Mouse (Mus musculus) urinary bladder, adult 2 months (tissue): ENCODE data around the gene Tmcc3. TPM values are rescaled to one million over a fixed set of nuclear protein-coding genes. Genes with fewer than 3 reads are reported as not detected.
"Not testable (repeated sequence)": the region's sequence is repeated elsewhere in the genome, so short reads cannot be mapped to it uniquely, and the experiment has no call there.

Experiments used
- DNase-seq: peaks from one replicate; pipeline ENCODE4 v3.0.0; 2022; ENCODE audit warnings: low spot score
- polyA plus RNA-seq: library from polyadenylated mRNA; depleted of rRNA; stranded (reverse); fragments of >200 nt; gene quantifications from 2 replicates; pipeline ENCODE4 v1.2.3, GENCODE M21; 2012

The Tmcc3 gene
- polyA plus RNA-seq, 1 experiment, result 18.3 TPM

- peak; percentile 81 for DNase-seq
Observed at GRCm38 (mm10) chr10:94514506-94515178, 202.9 kb downstream of the Tmcc3 start.

- peak; percentile 66 for DNase-seq
Observed at GRCm38 (mm10) chr10:94515179-94515545, 203.4 kb downstream of the Tmcc3 start.

GRCm38 (mm10) chr10:94515583-94515982 lies 203.8 kb downstream of the Tmcc3 start:
- no peak for DNase-seq

GRCm38 (mm10) chr10:94519887-94520286 lies 208.1 kb downstream of the Tmcc3 start:
- DNase-seq, result no peak

- no peak for DNase-seq
Observed at GRCm38 (mm10) chr10:94520306-94521106, 208.8 kb downstream of the Tmcc3 start.

- DNase-seq, result no peak
Observed at GRCm38 (mm10) chr10:94521107-94521401, 209.3 kb downstream of the Tmcc3 start.

GRCm38 (mm10) chr10:94521776-94522175 lies 210.0 kb downstream of the Tmcc3 start:
- no peak for DNase-seq

- DNase-seq, result no peak
Observed at GRCm38 (mm10) chr10:94523297-94523696, 211.5 kb downstream of the Tmcc3 start.

- DNase-seq, result no peak
Observed at GRCm38 (mm10) chr10:94523711-94524156, 212.0 kb downstream of the Tmcc3 start.

GRCm38 (mm10) chr10:94524966-94525365 lies 213.2 kb downstream of the Tmcc3 start:
- no peak for DNase-seq

- DNase-seq, result no peak
Observed at GRCm38 (mm10) chr10:94525784-94526183, 214.0 kb downstream of the Tmcc3 start.

- no peak for DNase-seq
Observed at GRCm38 (mm10) chr10:94526834-94527233, 215.1 kb downstream of the Tmcc3 start.

- no peak for DNase-seq
Observed at GRCm38 (mm10) chr10:94527248-94527647, 215.5 kb downstream of the Tmcc3 start.

- DNase-seq, result no peak
Observed at GRCm38 (mm10) chr10:94530079-94530478, 218.3 kb downstream of the Tmcc3 start.

GRCm38 (mm10) chr10:94531482-94531881 lies 219.7 kb downstream of the Tmcc3 start:
- DNase-seq, result no peak

GRCm38 (mm10) chr10:94533081-94533724 lies 221.5 kb downstream of the Tmcc3 start:
- DNase-seq, result no peak

GRCm38 (mm10) chr10:94538623-94539022 lies 226.9 kb downstream of the Tmcc3 start:
- not testable (repeated sequence) for DNase-seq

- no peak for DNase-seq
Observed at GRCm38 (mm10) chr10:94540241-94540640, 228.5 kb downstream of the Tmcc3 start.

GRCm38 (mm10) chr10:94543956-94544355 lies 232.2 kb downstream of the Tmcc3 start:
- DNase-seq, result no peak

GRCm38 (mm10) chr10:94544803-94545202 lies 233.1 kb downstream of the Tmcc3 start:
- DNase-seq, result no peak

- DNase-seq, result no peak
Observed at GRCm38 (mm10) chr10:94545259-94546019, 233.7 kb downstream of the Tmcc3 start.

- no peak for DNase-seq
Observed at GRCm38 (mm10) chr10:94546617-94547016, 234.9 kb downstream of the Tmcc3 start.
